Mouse (Mus musculus) kidney, postnatal 0 days (tissue): Measurements from ENCODE around the gene Snx8. TPM values are rescaled to one million over a fixed set of nuclear protein-coding genes. Genes with fewer than 3 reads are reported as not detected.

Experiments used
- ATAC-seq: fragments of 200-750 bp; cut with Nextera tagmentation; replicated peaks from 2 replicates; pipeline ENCODE4 v1.8.0; 2017; ENCODE audit warnings: low read depth, moderate number of reproducible peaks, moderate TSS enrichment, moderate library complexity; ENCODE audit not compliant: low FRiP score
- DNase-seq: peaks from one replicate; pipeline ENCODE4 v3.0.0-alpha.2; 2016; ENCODE audit warnings: low spot score
- H3K27ac ChIP-seq: fragments of 300-500 bp; sonication (generic); 2 replicates; pipeline ENCODE4 v1.5.1; 2014; ENCODE audit warnings: mild to moderate bottlenecking
- H3K27me3 ChIP-seq: fragments of 300-500 bp; sonication (generic); 2 replicates; pipeline ENCODE4 v1.6.1; 2014; ENCODE audit warnings: low read length, mixed read lengths; ENCODE audit not compliant: insufficient read depth
- H3K36me3 ChIP-seq: fragments of 300-500 bp; sonication (generic); 2 replicates; pipeline ENCODE4 v1.6.1; 2014; ENCODE audit warnings: low read length, mixed read lengths; ENCODE audit not compliant: insufficient read depth
- H3K4me1 ChIP-seq: fragments of 300-500 bp; sonication (generic); replicated peaks from 2 replicates; pipeline ENCODE4 v1.6.1; 2014; ENCODE audit warnings: antibody characterized with exemption, low read length, mixed read lengths; ENCODE audit not compliant: insufficient read depth
- H3K4me2 ChIP-seq: fragments of 300-500 bp; sonication (generic); 2 replicates; pipeline ENCODE4 v1.6.1; 2014; ENCODE audit warnings: mild to moderate bottlenecking, low read length, moderate library complexity, mixed read lengths
- H3K4me3 ChIP-seq: fragments of 300-500 bp; sonication (generic); replicated peaks from 2 replicates; pipeline ENCODE4 v1.5.1; 2014; ENCODE audit warnings: low read depth, low read length
- H3K9ac ChIP-seq: fragments of 300-500 bp; sonication (generic); 2 replicates; pipeline ENCODE4 v1.6.1; 2014; ENCODE audit warnings: low read depth, low read length
- H3K9me3 ChIP-seq: fragments of 300-500 bp; sonication (generic); replicated peaks from 2 replicates; pipeline ENCODE4 v1.6.1; 2016; ENCODE audit warnings: low read length, inconsistent platforms, mixed read lengths
- CTCF ChIP-seq: IDR thresholded peaks from 2 replicates; pipeline ENCODE4 v1.5.1; 2016; ENCODE audit warnings: antibody characterized with exemption, low read depth, mild to moderate bottlenecking, moderate library complexity
- WGBS: fragments of 180-500 bp; shearing (Covaris S2); extraction: QIAGEN DNeasy Blood & Tissue Kit; methylation state at CpG from one replicate; pipeline ENCODE4 v1.1.7; 2014; 5-methylcytosine and 5-hydroxymethylcytosine counted together
- polyA plus RNA-seq: library from polyadenylated mRNA; unstranded; fragments of >200 nt; fragmentation: Nextera tagmentation; extraction: Ambion mirVana; gene quantifications from 2 replicates; pipeline ENCODE4 v1.2.1, GENCODE M21; 2015

Snx8 gene
- polyA plus RNA-seq, 1 experiment from 2014 or later, result 28.8 TPM

DNA sequence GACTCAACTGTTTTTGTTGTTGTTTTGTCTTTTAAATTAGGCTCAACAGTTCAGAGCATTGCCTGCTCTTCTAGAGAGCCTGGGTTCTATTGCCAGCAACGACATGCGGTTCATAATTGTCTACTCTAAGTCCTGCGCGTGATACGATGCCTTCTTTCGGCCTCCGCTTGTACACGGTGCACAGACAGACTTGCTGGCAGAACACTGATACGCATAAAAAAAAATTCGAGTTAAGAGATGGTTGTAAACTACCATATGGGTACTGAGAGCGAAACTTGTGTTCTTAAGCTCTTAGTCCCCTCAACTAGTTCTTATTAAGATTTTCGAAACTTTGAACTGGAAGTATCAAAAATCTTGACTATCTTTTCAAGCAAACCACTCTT is 29.0 kb upstream of the Snx8 start:
- H3K27ac ChIP-seq, result peak overlapping the region; percentile 96
- no peak for ATAC-seq
- peaks cover 8% of the 10 kb centered on the region for H3K4me1 ChIP-seq
- peak overlapping the region; percentile 89 for H3K9ac ChIP-seq
- H3K9me3 ChIP-seq, result no peaks in the 10 kb centered on the region
- DNase-seq, result peak; percentile 69
- peak overlapping the region; percentile 77 for H3K4me3 ChIP-seq
- no peaks in the 10 kb centered on the region for H3K36me3 ChIP-seq
- no peak for TF ChIP-seq CTCF
- WGBS, result under 1% methylated on average over 12 of the region's 12 CpGs
- H3K27me3 ChIP-seq, result no peaks in the 10 kb centered on the region
- H3K4me2 ChIP-seq, result peak overlapping the region; percentile 72

- H3K4me1 ChIP-seq, result no peaks in the 10 kb centered on the region
- H3K4me2 ChIP-seq, result no peak overlapping the region
- H3K36me3 ChIP-seq, result no peaks in the 10 kb centered on the region
- 63% methylated on average over 4 of the region's 4 CpGs for WGBS
- no peak overlapping the region for H3K9ac ChIP-seq
- DNase-seq (no peak), ATAC-seq (no peak)
- TF ChIP-seq CTCF, result no peak
- no peak overlapping the region for H3K27ac ChIP-seq
- H3K27me3 ChIP-seq, result no peaks in the 10 kb centered on the region
- no peaks in the 10 kb centered on the region for H3K9me3 ChIP-seq
- H3K4me3 ChIP-seq, result no peak overlapping the region
Observed at GRCm38 (mm10) chr5:140414647-140415046, 25.6 kb upstream of the Snx8 start.

DNA sequence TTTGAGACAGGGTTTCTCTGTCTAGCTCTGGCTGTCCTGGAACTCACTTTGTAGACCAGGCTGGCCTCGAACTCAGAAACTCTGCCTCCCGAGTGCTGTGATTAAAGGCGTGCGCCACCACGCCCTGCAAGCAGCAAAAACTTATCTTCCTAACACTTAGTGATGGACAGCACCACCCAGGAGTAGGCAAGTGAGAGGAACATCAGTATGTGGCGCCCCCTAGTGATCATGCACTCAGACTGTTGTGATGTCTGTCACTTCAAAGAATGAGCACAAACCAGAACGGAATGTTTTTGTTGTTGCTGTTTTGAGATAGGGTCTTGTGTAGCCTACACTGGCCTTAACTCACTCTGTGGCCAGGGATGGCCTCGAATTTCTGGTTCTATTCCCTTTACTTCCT is 22.3 kb upstream of the Snx8 start:
- H3K4me3 ChIP-seq, result no peak overlapping the region
- H3K36me3 ChIP-seq, result no peaks in the 10 kb centered on the region
- DNase-seq (peak; percentile 66), ATAC-seq (no peak)
- H3K27ac ChIP-seq, result no peak overlapping the region
- no peaks in the 10 kb centered on the region for H3K27me3 ChIP-seq
- H3K9ac ChIP-seq, result no peak overlapping the region
- 40% methylated on average over 8 of the region's 8 CpGs for WGBS
- H3K9me3 ChIP-seq, result no peaks in the 10 kb centered on the region
- TF ChIP-seq CTCF, result peak; percentile 73
- no peak overlapping the region for H3K4me2 ChIP-seq
- peaks cover 7% of the 10 kb centered on the region for H3K4me1 ChIP-seq

GRCm38 (mm10) chr5:140408801-140409200 is 19.7 kb upstream of the Snx8 start:
- Histone ChIP-seq H3K27ac (no peak overlapping the region), H3K4me2 (no peak overlapping the region), H3K9me3 (no peaks in the 10 kb centered on the region), H3K4me1 (peaks cover 8% of the 10 kb centered on the region), H3K27me3 (no peaks in the 10 kb centered on the region), H3K9ac (no peak overlapping the region), H3K4me3 (no peak overlapping the region), H3K36me3 (no peaks in the 10 kb centered on the region)
- no peak for DNase-seq
- no peak for ATAC-seq
- peak; percentile 19; the same call in 1 of the 2 replicates for TF ChIP-seq CTCF

DNA sequence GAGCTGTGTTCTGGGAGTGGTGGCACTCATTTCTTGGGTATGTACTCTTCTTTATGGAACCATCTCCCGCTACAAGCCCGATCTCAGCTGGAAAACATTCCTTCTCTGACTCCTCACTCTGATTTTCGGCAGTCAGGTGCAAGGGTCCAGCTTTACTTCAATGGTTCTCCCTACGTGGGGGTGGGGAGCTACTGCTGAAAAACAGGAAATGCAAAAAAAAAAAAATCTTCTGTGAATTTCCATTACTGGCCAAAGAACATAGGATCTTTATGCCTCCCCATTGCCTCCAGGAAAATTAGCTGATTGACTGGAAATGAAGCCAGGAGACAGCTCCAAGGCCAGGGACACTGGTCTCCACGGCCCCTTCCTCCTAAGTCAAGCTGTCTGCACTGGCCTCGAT is 17.6 kb upstream of the Snx8 start:
- DNase-seq, result peak; percentile 33
- Histone ChIP-seq H3K9me3 (no peaks in the 10 kb centered on the region), H3K4me3 (no peak overlapping the region), H3K9ac (no peak overlapping the region), H3K27me3 (no peaks in the 10 kb centered on the region), H3K36me3 (no peaks in the 10 kb centered on the region), H3K4me2 (no peak overlapping the region), H3K4me1 (peaks cover 12% of the 10 kb centered on the region), H3K27ac (no peak overlapping the region)
- WGBS, result 50% methylated on average over 6 of the region's 6 CpGs
- TF ChIP-seq CTCF, result no peak
- no peak for ATAC-seq

DNA sequence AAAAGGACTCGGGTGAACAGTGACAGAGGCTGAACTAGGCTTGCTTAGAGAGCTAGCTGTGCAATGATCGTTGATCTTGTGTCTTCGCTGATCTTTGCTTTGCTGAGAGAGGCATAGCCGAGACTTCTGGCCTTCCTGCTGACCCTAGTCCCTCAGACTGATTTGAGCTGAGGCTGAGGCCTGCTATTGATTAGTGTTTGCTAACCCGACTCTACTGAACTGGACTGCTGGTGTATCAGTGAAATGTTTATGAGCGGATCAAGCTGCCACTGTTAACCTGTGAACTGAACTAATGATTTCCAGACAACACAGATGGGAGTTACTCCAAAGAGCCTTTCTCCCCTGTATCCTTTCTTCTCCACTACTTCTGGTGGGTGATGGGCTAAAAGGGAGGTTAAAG is 16.1 kb upstream of the Snx8 start:
- Histone ChIP-seq H3K27ac (no peak overlapping the region), H3K9me3 (no peaks in the 10 kb centered on the region), H3K4me2 (no peak overlapping the region), H3K4me3 (no peak overlapping the region), H3K36me3 (no peaks in the 10 kb centered on the region), H3K27me3 (no peaks in the 10 kb centered on the region), H3K9ac (no peak overlapping the region), H3K4me1 (peaks cover 12% of the 10 kb centered on the region)
- no peak for ATAC-seq
- 74% methylated on average over 6 of the region's 6 CpGs for WGBS
- no peak for DNase-seq
- TF ChIP-seq CTCF, result no peak

DNA sequence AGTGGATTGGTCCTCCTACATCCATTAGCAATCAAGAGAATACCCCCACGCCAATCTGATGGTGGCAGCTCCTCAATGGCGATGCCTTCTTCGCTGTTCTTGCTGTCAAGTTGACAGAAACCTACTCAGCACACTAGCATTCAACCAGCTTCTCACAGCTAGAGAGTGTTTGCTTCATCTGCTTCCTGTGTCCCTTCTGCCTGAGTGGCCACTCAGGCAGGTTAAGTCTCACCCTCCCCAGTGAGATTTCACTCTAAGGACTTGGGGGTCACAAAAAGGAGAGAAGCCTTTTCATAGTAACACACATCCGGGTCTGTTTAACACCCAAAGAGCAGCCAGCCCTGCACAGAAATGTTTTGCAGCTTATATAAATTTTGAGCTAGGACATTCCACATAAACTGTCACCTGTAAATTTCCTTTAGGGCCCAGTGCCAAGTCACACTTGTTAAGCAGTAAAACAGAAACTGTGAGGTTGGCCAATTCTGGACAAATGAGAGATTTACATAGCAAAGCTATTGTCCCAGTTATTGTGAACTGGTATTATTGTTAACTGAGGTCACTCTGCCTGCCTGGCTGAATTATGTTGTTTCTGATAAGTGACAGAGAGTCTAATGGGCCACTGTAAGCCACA is 13.7 kb upstream of the Snx8 start:
- TF ChIP-seq CTCF, result no peak
- Histone ChIP-seq H3K9ac (no peak overlapping the region), H3K9me3 (no peaks in the 10 kb centered on the region), H3K27ac (peak overlapping the region; percentile 76), H3K4me1 (peaks cover 12% of the 10 kb centered on the region), H3K4me3 (no peak overlapping the region), H3K27me3 (no peaks in the 10 kb centered on the region), H3K36me3 (no peaks in the 10 kb centered on the region), H3K4me2 (no peak overlapping the region)
- no peak; the same call in 1 of the 2 replicates for ATAC-seq
- peak; percentile 74 for DNase-seq
- WGBS, result 70% methylated on average over 4 of the region's 4 CpGs
